Mouse (Mus musculus) cerebellum, adult (tissue): Measurements from ENCODE around the gene Dcdc2c.

Experiments
- ATAC-seq: cut with Nextera tagmentation; 2 replicates; pipeline ENCODE4 v1.9.2; 2017; ENCODE audit warnings: mild to moderate bottlenecking, moderate library complexity, mixed read lengths; ENCODE audit not compliant: insufficient number of reproducible peaks, low FRiP score, low TSS enrichment

Gene Dcdc2c

GRCm38 (mm10) chr12:28552299-28552698 lies at the start of gene Dcdc2c:
Gene Dcdc2c (minus strand): TSS chr12:28552399.
- ATAC-seq: no peak

- ATAC-seq: no peak
These were observed 46.4 kb upstream of the Dcdc2c start for GRCm38 (mm10) chr12:28598526-28598991.

GRCm38 (mm10) chr12:28598110-28598509 lies 45.9 kb upstream of the Dcdc2c start:
- no peak for ATAC-seq

GRCm38 (mm10) chr12:28597699-28598098 lies 45.5 kb upstream of the Dcdc2c start:
- no peak for ATAC-seq

GRCm38 (mm10) chr12:28596851-28597250 lies 44.7 kb upstream of the Dcdc2c start:
- ATAC-seq: no peak

- ATAC-seq: no peak
These were observed 38.2 kb upstream of the Dcdc2c start for GRCm38 (mm10) chr12:28590428-28590827.

- peak; percentile 91 for ATAC-seq
These were observed 37.1 kb upstream of the Dcdc2c start for GRCm38 (mm10) chr12:28589090-28589868.

- no peak for ATAC-seq
These were observed 35.8 kb upstream of the Dcdc2c start for GRCm38 (mm10) chr12:28587949-28588348.

- ATAC-seq: no peak
These were observed 31.8 kb upstream of the Dcdc2c start for GRCm38 (mm10) chr12:28584036-28584435.

- ATAC-seq: no peak
These were observed 30.2 kb upstream of the Dcdc2c start, which contains the start of gene Allc for GRCm38 (mm10) chr12:28582423-28582822. Gene Allc (minus strand): TSS chr12:28582523.

GRCm38 (mm10) chr12:28579132-28579531 lies 26.9 kb upstream of the Dcdc2c start:
- no peak for ATAC-seq

GRCm38 (mm10) chr12:28578147-28578546 lies 25.9 kb upstream of the Dcdc2c start:
- no peak for ATAC-seq

- no peak for ATAC-seq
These were observed 23.3 kb upstream of the Dcdc2c start for GRCm38 (mm10) chr12:28575366-28576070.

GRCm38 (mm10) chr12:28572241-28572640 lies 20.0 kb upstream of the Dcdc2c start:
- no peak for ATAC-seq

GRCm38 (mm10) chr12:28551775-28552174 lies 424 bp downstream of the Dcdc2c start:
- peak; percentile 15; the same call in 1 of the 2 replicates for ATAC-seq

GRCm38 (mm10) chr12:28548887-28549286 lies 3.3 kb downstream of the Dcdc2c start:
- ATAC-seq: no peak

- no peak for ATAC-seq
These were observed 37.9 kb downstream of the Dcdc2c start for GRCm38 (mm10) chr12:28514264-28514775.

GRCm38 (mm10) chr12:28509699-28510280 lies 42.4 kb downstream of the Dcdc2c start:
- ATAC-seq: no peak

GRCm38 (mm10) chr12:28494289-28494688 lies 57.9 kb downstream of the Dcdc2c start:
- ATAC-seq: no peak

GRCm38 (mm10) chr12:28482483-28483160 lies 69.6 kb downstream of the Dcdc2c start:
- no peak for ATAC-seq
